Mouse (Mus musculus) B cell, adult (primary cell): ENCODE results near the gene Scarb1. TPM values are rescaled to one million over a fixed set of nuclear protein-coding genes. Genes with fewer than 3 reads are reported as not detected.

ENCODE experiments used
- total RNA-seq: library from RNA; stranded (reverse); gene quantifications from 4 replicates; pipeline ENCODE4 v1.2.4, GENCODE M21; 2023; ENCODE audit not compliant: inconsistent age

Gene Scarb1
- total RNA-seq = 9.7 to 13.9 TPM (median 13.7 TPM) in 4 replicates

DNA sequence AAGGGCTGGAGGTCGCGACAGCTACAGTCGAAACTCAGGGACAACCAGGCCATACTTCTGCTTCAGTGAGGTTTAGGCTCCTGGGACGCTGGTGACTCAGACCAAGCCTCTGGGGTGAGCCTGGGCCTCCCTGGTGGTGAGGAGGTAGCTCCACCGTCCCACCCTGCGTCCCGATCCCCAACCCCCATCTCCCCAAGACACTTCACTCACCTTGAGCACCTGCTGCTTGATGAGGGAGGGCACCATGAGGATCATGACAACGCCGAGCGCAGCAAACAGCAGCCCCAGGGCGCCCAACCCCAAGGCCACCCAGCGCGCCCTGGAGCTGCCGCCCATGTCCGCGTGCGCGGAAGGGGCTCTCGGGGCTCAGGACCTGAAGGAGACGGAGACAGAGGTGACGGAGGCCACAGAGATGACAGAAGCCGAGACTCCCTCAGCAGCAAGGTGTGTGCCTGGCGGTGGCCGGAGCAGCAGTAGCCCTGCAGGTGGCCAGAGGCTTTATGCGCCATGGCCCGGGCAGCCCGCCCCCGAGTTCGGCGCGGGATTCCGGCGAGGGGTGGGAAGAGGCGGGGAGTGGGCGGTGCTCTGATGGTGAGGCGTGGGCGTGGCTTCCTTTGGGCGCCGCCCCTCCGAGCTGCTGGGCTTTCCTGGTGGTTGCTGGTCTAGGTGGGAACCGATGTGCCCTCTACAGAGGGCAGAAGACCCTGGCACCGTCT is at the start of gene Scarb1:
TSS of gene Scarb1 (minus strand) at position 548 of the 716 bp plus-strand sequence.

DNA sequence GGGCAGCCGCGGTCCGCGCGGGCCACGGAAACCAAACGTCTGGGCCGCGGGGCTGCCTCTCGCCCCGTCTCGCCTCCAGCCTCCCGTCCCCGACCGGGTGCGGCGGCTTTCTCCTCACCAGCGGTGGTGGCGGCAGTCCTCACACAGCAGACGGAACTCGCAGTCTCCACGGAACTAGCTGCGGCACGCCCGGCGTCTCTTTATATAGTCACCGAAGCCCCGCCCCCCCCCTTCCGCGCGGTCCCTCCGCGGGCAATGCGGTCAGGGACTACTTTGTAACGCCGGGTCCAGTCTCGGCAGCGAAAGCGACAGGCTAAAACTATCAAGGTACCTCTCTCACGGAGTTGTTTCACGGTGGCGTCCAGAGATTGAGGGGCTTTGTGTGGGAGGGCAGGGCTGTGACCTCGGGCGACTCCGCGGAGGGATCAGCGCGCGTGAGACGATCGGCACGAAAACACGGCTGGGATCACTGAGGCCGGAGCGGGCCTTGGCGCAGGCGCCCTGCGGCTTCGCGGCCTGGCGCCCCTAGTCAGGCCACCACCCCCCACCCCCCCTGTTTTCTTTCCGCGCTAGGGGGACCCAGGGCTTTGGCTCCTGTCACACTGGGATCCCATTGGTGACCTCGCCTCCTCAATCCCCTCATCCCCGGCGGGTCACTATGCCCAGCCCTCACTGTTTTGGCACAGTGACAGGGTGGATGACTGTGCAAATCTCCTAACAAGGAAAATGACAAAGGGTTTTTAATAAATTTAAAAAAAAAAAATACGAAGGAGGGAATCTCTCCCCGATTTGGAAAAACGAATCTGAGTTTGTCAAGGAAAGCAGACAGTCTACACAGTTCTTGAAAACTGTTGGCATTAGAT is 48.9 kb upstream of the Scarb1 start, which contains the start of gene Ubc:
TSS of gene Ubc (minus strand) at position 624 of the 863 bp plus-strand sequence.

DNA sequence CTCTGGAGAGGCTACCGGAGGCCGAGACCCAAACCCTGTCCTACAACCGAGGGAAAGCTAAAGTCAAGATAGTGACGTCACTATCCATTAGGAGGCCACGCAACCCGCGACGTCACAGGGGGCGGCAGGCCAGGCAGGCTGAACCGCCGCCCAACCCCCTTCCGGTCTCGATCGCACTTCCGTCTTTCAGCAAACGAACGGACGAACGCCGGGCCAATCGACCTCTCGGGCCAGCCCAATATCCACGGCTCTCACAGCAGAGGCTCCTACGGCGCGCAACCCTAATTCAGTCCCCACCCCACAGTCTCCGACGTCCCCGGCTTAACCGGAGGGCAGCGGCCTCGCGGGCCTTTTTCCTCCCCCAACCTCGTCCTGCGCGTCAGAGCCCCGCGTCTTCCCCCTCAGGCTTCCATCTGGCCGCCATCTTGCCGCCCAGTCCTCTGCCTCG is 48.3 kb upstream of the Scarb1 start, which contains the start of gene Gm10382:
TSS of gene Gm10382 (plus strand) at position 192 of the 448 bp plus-strand sequence.

Other genes starting within 250 kb of the Scarb1 start
- gene Ncor2, start 161.9 kb downstream of the Scarb1 start, total RNA-seq = 138 to 161 TPM (median 159 TPM) in 4 replicates
- gene Gm10382, start 48.2 kb upstream of the Scarb1 start, total RNA-seq = 0.72 to 1.4 TPM (median 0.96 TPM) in 3 of 4 replicates, not detected in the other
- gene Ubc, start 49.1 kb upstream of the Scarb1 start, total RNA-seq = 1,947 to 2,109 TPM (median 1,979 TPM) in 4 replicates
- 20.7 to 32.3 TPM (median 23.4 TPM) in 4 replicates for gene Dhx37, start 93.0 kb upstream of the Scarb1 start, total RNA-seq
- 28.4 to 38.9 TPM (median 31.6 TPM) in 4 replicates for gene Bri3bp, start 100.5 kb upstream of the Scarb1 start, total RNA-seq
- gene Aacs, start 134.7 kb upstream of the Scarb1 start, total RNA-seq = 23.4 to 35.7 TPM (median 27.5 TPM) in 4 replicates
- gene Tmem132b, start 190.7 kb upstream of the Scarb1 start, total RNA-seq = 0.90 TPM in 1 of 4 replicates, not detected in the others